Mouse (Mus musculus): ENCODE measurements at regions not wholly inside any gene's neighbourhood (a gene's known extent, or its start where the extent isn't known, plus 50 kb on each side); places are given as distances from the start of the nearest gene placed in this dataset.

DNA sequence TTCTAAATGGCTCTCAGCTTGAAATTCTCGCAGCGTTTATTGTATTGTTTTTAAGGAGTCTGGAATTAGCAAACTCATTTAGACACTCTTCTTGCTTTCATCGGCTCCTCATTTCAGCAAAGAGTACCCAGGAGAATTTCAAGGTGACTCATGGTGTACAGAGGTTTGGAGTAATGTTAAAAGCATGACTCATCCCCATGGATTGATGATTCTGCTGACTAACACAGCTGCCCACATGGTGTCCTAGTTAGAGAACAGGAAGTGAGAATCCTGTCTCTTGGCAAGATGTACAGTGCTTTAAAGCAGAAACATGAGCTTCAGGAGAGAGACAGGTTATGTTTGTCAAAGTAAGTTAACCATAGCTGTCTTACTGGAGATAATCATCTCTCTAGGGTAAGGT is 1133.6 kb upstream of the Cited2 start:
- DNase-seq: peak in 1 of 2 experiments; percentile 18
- intact Hi-C loops (cut with DNase I): no loop called here

DNA sequence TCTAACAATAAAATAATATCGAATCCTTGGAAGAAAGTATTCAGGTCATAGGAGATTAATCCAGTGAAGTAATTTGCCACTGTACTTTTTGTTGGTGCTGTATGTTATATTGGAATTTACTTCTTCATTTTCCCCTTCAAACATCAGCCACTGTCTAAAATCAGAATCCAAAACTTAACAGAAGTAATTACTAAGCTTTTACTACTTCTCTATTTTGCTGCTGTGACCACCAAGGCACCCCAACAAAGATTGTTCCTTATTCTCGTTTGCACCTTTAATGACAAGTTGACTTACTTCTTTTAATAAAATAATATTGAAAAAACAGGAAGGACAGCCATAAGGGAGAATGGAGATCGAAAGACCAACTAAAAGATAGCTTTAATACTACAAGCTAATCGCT is 1130.1 kb upstream of the Cited2 start:
- intact Hi-C loops (cut with DNase I): no loop called here
- DNase-seq: no peak

DNA sequence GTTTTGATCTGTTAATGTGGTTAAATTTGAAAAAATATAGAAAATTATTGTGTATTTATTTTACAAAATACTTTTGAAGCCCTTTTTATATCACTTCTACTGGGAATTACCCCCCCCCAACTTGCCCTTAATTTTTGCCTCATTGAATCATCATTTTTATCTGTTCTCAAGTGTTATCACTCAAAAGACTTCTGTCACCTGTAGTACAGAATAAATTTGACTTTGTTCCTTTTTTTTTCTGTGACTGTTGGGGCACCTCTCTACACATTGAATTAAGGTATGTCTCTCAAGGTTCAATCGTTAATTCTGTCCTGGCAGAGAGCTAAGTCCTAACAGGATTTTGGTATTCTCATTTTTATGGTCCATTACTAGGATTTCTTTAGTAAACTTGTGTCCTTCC is 1123.0 kb upstream of the Cited2 start:
- intact Hi-C loops (cut with DNase I): no loop called here
- no peak for DNase-seq

DNA sequence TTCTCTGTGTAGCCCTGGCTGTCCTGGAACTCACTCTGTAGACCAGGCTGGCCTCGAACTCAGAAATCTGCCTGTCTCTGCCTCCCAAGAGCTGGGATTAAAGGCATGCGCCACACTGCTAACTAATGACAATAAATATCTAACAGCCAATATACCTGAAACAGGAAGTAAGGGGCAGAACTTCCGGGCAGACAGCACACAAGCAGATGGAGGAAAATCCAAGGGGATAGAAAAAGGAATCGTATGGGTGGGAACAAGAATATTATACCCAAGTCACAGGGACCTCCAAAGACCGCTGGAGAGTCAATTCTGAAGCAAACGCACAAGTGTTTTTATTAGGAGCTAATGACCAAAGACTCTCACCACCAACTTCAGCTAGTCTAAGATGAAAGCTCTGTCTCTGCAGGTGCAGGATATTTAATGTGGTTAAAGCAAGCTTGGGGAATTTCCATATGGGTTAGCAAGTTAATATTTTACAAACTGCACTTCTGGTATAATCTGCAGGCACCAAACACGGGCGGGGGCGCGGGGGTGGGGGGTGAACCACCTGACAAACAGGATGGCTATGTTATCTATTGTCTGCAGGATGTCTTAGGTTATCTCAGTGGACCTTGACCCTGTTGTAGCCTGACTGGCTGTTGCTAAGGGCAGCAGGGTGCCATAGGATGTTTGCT is 1122.3 kb upstream of the Cited2 start:
- intact Hi-C loops (cut with DNase I): no loop called here
- no peak for DNase-seq

DNA sequence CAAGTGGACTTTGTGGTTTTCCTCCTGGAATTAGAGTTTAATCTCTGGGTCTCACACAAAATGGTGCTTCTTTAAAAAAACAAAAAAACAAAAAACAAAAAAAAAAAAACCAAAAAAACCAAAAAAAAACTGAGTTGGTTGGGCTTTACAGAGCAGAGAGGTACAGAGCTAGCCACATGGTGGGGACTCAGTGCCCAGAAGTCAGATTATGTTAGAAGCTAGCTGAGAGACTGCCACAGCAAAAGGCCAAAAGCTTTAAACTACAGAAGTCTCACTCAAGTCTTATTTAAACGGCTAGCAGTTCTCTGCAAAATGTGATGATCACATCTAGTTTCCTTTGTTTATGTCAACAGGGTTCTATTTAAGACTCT is 1121.8 kb upstream of the Cited2 start:
- DNase-seq: no peak
- intact Hi-C loops (cut with DNase I): no loop called here

DNA sequence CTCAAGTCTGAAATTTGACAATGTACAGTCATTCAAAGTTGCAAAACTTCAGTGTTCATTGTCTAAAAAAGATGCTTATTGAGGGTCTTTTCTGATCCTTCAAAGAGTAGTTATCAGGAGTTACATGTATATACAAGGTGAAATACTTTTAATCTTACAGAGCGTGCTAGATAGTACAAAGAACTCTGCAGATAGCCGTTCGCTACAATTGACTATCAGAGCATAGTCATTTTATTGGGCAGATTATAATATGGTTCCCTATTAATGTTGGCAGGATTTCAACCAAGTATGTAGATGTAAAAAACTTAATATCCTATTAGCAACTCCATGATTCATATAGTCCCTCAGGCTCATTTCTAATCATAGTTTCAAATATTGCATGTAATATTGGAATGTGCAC is 1114.7 kb upstream of the Cited2 start:
- DNase-seq: no peak
- intact Hi-C loops (cut with DNase I): no loop called here

DNA sequence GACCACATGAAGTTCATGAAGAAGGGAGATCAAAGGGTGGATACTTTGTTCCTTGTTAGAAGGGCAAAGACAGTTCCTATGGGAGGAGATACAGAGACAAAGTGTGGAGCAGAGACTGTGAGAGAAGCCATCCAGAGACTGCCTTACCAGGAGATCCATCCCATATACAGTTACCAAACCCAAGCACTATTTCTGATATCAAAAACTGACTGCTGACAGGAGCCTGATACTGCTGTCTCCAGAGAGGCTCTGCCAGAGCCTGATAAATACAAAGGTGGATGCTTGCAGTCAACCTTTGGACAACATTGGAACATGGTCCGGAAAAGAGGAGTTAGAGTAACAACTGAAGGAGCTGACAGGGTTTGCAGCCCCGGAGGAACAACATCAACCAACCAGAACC is 1104.3 kb upstream of the Cited2 start:
- no peak for DNase-seq
- intact Hi-C loops (cut with DNase I): no loop called here

DNA sequence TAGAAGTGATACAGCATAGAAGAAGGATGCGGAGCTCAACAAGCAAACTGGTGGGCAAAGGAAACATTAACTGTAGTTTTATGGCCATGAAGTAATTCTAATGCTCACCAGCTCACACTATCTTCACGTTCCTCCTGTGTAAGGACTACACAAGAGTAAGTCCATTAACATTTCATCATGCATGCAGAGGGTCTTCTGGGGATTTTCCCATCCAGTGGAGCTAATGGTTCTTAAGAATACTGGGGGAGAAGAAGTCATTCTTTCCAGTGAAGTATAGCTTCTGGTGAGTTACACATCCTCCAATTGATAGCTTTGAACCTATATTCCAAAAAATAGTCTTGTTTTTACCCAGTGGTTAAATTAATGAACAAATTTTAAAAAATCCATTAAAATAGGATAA is 1103.4 kb upstream of the Cited2 start:
- DNase-seq: no peak
- intact Hi-C loops (cut with DNase I): no loop called here

DNA sequence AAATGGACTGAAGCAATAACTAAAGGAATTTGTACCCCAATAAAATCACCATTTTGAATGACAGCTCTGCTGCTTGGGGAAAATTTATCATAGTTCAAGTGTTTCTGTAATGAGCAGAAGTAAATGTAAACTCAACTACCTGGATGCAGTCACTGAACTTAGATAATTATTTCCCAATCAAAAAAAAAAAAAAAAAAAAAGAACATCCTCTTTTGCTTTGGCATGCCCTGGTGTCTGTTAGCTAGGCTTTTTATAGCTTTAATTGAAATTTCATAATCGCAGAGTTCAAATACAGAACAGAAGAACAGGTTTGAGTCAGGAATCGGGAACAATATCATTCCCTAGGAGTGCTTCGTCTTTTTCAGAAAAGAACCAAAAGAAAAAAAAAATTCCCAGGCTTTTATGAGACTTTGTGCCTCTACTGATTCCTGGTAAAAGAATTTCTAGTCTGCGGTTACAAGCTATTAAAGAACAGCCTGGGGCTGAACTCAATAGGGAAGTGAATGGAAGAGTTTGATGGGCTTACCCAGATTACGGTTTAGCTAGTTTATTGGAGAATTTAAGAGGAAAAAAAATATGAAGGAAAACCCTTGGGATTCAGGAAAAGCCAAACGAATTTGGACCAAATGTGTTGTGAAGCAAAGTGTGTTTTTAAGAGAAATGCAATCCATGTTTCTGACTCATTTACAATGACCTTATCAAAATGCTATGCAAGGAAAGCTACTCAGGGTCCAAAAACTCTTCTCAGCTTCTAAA is 1102.0 kb upstream of the Cited2 start:
- DNase-seq: peak in 1 of 2 experiments; percentile 18

DNA sequence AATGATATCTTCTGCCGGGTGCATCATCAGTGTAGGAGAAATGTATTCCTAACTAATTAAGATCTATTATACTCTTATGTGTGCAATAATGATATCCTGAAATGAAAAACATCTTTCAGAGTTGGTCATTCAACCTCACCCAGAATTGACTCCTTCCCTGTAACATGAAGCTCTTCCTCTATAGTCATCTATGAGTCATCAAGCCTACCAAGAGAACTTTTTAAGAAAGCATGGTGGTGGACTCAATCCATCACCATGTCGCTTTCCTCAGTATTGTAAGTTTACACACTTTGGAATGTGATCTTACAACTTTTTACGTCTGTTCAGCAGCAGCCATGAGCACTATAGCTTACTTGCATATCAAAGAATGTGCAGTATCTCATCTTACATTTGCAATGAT is 1100.2 kb upstream of the Cited2 start:
- intact Hi-C loops (cut with DNase I): loop anchor here (10.0 kb wide), 1 partner anchor 128 kb away; no protein-coding TSS in a partner anchor
- no peak for DNase-seq

More for the DNA sequence above, 1102.0 kb upstream of the Cited2 start:
- intact Hi-C loops (cut with DNase I): loop anchor here (10.0 kb wide), 1 partner anchor 126 kb away; no protein-coding TSS in a partner anchor

DNA sequence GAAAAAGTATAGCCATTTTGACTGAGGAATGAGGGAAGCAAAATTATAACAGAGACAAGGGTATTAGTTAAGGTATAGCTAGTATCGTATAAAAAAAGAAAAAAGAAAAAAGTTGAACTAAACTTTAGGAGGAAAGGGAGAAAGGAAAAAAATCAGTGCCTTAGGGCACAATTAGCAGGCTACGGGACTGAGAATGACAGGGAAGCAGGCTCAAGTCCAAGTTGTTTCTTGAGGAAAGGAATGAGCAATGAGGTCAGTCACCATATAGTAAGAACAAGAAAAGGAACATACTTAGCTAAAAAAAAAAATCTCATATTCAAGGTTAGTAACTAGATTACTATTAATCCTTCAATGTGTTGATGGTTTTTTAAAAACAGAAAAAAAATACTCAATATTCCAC is 1089.8 kb upstream of the Cited2 start:
- intact Hi-C loops (cut with DNase I): no loop called here
- no peak for DNase-seq

DNA sequence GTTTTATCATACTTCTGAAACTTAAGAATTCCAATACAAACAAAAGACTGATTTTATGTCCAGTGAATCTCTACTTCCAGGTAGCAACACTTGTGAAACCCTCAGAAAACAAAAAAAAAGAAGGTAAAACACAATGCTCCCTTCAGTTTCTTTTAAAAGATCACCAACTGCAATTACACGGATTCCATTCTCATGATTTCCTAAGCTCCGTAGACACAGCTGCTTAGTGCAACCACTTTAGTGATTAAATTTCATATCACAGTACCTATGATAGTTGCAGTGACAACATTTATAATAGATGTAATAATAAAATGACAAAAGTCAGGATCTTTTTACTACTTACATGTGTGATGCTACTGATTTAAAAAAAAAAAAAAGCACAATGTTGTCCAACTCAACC is 1087.6 kb upstream of the Cited2 start:
- no peak for DNase-seq
- intact Hi-C loops (cut with DNase I): no loop called here

DNA sequence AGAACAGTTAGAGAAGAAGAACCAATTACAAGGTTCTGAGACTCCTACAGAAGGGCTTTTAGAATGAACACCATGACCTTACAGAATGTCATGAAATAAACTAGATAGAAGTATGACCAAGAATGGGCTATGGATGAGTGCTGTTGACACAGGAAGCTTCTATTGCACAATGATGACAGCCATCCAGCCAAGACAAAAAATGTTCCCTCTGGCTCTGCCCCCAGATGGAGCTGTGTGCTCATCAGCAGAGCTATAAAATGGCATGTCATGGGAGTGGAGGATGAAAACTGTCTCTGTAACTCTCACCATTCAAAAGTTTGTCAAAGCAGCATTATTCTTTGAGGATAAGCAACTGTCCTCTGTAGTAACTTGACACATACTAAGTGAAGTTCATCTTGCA is 1086.0 kb upstream of the Cited2 start:
- intact Hi-C loops (cut with DNase I): loop anchor here (2.0 kb wide), 1 partner anchor 1092 kb away; no protein-coding TSS in a partner anchor
- DNase-seq: peak; percentile 33 to 50

DNA sequence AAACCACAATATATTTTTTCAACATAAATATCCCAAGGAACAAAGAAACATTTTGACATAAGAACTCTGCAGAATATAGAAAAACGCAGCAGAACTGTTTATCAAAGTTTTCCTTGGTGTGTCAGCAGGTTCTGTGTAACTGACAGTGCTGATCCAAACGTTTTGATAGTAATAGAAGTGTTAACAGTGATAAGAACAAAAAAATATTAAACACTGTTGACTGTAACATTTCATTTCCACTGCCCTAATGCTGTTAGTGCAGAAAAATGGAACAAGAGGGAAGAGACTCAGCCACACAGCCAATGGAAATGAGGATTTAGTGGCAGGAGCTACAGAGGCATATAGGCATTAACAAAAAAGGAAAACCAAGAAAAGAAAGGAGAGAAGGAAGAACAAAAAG is 1084.9 kb upstream of the Cited2 start:
- DNase-seq: no peak
- intact Hi-C loops (cut with DNase I): no loop called here

DNA sequence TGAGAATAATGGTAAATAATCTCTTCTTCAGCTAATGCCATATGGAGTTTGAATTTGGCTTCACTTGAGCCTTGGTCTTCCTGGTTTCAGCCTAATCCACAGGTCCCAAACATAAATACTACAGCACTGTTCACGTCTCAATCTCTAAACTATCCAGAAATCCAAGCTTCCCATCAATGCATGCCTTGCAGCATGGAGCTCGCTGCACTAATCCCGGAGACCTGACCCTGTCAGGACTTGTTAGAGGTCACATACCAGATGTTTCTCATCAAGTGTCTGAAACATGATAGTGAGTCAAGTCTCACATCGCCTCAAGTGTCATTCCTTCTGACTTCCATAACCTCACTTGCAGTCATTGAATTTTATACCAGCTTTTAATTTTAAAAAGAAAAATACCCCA is 1082.9 kb upstream of the Cited2 start:
- intact Hi-C loops (cut with DNase I): no loop called here
- no peak for DNase-seq

DNA sequence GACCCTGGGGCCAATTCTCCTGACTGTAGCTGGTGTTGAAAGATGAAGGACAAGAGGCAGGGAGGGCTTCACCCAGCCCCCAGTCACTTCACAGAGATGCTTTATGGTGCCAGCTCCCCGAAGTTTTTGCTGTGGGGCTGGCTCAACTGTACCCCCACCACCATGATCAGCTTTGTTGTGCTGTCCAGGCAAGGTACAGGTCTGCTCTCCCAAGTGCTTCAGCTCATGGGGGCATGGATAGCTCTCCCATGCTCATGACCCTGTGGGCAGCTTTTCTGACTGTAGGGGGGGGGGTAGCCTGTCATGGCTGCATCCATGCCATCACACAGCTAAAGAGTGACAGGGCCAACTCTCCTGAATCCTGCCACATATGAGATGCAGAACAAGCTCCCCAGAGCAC is 1072.9 kb upstream of the Cited2 start:
- intact Hi-C loops (cut with DNase I): no loop called here
- DNase-seq: no peak

DNA sequence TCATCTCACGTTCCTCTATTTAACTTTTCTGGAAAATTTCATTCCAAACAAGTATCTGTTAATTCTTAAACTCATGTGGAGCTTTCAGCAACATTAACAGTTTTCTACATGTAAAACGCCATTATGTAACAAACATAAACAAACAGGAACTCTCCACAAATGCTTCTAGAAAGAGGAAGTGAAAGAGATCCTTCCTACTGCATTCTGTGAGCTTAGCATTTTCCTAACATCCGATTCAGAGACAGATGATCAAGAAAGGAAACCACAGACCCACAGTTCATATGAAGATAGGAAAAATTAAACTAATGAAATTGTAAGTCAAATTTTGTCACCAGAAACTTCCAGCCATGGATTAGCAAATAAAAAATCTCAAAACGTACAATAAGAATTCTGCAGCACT is 1070.6 kb upstream of the Cited2 start:
- intact Hi-C loops (cut with DNase I): no loop called here
- DNase-seq: no peak

DNA sequence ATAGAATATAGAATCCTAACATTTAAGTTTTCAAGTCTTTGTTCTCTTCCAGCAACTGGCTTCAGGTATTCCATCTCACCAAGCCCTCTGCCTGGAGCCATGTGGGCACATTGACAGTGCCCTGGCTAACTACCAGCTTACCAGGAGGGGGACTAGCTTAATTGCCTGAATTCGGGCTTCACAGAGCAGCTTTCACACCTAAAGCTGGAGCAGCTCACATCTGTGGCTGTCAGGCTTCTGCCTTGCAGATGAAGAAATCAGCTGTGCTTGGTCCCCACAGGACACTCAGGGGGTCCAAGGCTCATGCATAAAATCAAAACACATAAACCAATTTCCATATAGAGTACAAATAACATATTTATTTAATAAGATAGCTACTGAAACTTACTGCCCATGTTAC is 1058.5 kb upstream of the Cited2 start:
- DNase-seq: no peak
- intact Hi-C loops (cut with DNase I): no loop called here

DNA sequence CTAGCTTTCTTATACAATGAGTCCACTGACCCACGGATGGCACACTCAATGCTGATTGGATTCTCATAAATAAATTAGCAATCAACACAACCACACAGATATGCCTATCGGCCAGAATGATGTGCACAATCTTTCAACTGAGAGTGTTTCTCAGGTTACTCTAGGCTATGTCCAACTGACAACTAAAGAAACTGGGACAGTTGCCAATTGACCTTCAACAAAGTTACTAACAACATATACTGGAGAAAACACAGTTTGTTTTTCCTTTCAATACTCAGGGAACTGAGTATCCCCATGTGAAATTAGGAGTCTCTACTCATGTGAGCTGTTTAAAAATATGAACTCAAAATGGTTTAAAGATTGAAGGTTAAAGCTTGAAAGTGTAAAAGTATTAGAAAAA is 1052.7 kb upstream of the Cited2 start:
- no peak for DNase-seq
- intact Hi-C loops (cut with DNase I): no loop called here

DNA sequence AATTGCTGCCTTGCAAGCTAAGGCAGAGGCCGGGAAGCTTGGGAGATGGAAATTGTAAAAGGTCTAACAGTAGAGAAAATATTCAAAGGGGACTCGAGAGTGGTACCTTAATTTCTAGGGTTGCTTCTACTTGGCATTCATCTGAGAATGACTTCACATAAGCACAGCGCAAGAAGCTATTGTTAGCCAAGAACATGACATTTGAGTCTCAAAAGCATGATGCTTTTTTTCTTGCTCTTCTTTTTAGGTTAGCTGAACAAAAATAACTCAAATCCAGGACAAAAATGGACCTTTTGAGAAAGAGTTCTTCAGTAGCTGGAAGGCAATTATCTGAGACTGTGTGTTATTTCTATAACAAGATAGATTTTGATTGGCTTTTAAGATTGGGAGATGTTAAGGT is 1042.0 kb upstream of the Cited2 start:
- intact Hi-C loops (cut with DNase I): no loop called here

DNA sequence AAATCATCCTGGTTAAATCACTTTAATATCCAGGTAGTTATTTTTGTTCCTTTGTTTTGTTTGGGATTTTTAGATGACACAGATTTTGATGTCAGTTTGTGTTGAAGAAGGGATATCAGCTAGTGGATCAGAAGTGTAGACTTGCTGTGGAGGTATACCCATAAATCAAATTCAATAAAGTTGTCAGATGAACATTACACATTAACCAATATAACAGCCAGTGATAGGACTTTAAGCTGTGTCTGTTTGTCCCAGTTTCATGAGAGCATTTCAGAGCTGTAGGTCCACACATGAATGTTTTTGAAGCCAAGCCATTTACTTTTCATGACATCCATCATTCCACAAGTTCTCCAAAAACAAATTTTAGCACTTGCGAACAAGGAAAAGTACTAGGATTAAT is 1037.7 kb upstream of the Cited2 start:
- intact Hi-C loops (cut with DNase I): no loop called here
- no peak for DNase-seq

More for the DNA sequence above, 1042.0 kb upstream of the Cited2 start:
- DNase-seq: no peak

DNA sequence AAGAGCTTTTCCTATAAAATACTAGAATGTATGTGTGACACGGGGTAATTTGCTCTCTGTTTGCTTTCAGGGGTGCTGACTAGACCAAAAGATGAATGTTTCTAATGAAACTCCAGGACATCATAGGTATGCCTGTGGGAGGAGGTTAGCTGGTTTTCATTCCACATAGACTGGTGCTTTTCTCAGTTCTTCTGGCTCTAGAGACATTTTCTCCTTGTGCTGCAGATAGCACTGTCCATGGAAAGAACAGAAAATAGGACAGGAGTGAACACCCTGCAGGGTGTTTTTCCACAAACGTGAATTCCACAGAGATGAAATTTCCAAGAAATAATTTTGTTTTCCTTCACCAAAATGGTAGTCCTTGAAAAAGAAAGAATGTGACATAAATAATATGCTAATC is 1016.0 kb upstream of the Cited2 start:
- no peak for DNase-seq
- intact Hi-C loops (cut with DNase I): no loop called here

All from heart, postnatal 36 days (tissue).